Mouse (Mus musculus) urinary bladder, postnatal 14 days (tissue): Measurements from ENCODE around the gene Rsad2.

ENCODE experiments used
- DNase-seq: peaks from one replicate; pipeline ENCODE4 v3.0.0; 2021; ENCODE audit warnings: low spot score

The Rsad2 gene

GRCm38 (mm10) chr12:26401696-26402470 lies 54.4 kb downstream of the Rsad2 start:
- no peak for DNase-seq

GRCm38 (mm10) chr12:26401254-26401653 lies 55.0 kb downstream of the Rsad2 start:
- no peak for DNase-seq

DNA sequence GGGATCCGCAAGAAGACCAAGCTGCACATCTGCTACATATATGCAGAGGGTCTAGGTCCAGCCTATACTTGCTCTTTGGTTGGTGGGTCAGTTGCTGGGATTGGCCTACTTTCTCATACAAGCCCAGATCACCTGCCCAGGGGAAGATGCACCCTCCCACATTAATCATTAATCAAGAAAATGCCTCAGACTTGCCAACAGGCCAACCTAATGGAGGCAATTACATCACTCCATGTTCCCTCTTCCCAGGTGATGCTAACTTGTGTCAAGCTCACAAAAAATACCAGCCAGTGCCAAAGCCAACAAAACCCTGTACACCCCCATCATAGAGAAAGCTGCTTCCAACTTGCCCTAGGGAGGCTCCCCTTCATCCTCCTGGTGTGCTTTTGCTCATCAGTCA lies 55.5 kb downstream of the Rsad2 start:
- no peak for DNase-seq

- DNase-seq, result no peak
Observed at GRCm38 (mm10) chr12:26399391-26399790, 56.9 kb downstream of the Rsad2 start.

GRCm38 (mm10) chr12:26398597-26398996 lies 57.7 kb downstream of the Rsad2 start:
- DNase-seq, result no peak

DNA sequence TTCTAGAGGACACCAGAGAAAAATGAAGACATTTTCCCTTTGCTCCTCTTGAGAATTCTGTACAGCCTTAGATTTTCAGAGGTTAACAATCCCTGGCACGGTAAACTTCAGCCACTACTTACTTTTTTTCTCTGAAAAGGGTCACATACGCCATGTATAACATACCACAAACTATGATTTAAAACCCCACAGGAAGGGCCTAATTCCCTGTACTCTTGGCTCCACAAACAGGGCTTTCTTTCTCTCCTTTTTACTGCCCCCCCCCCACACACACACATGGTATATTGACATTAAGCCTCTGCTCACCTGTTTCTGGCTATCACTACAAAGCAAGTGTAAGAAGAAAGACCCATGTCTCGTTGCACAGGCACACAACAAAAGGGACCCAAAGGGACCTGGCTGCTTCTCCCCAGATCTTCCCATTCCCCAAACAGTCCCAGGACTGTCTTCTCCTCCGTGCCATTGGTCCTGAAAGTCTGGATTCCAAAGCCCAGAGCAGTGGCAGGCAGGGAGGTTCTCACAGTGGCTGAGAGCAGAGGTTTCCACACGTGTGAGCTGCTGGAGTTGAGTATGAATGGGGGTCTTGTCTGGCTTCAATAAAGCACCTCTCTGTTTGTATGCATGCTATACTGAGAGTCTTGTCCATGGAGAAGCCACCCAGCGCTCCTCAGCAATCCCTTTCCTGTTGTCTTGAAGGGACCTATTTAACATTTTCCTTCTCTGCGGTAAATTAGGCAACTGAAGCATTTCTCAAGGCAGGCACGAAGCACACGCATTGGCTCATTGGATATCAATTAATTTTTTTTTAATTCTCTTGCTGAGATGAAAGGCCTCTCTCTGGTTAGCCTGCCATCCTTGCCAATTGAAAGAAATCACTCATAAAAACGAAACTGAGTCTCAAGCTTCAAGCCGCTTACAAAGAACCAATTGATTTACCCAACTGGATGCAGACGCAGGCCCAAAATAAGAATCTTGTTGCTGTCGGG lies 61.5 kb downstream of the Rsad2 start:
- DNase-seq, result no peak

GRCm38 (mm10) chr12:26393291-26393690 lies 63.0 kb downstream of the Rsad2 start:
- DNase-seq, result no peak
